Mouse (Mus musculus): ENCODE results near the gene Tbcc. TPM values are rescaled to one million over a fixed set of nuclear protein-coding genes. Genes with fewer than 3 reads are reported as not detected.

Gene Tbcc
- polyA plus RNA-seq, 1 experiment from 2014 or later: 40.2 TPM

GRCm38 (mm10) chr17:46881728-46882127, 8.8 kb upstream of the Tbcc start:
- H3K9ac ChIP-seq (ENCODE audit: low read depth, low read length): no peak overlapping the region
- no peak overlapping the region for H3K4me2 ChIP-seq (replicated peaks; ENCODE audit: low read depth)
- no peak overlapping the region for H3K27ac ChIP-seq (ENCODE audit: low read depth, low read length)
- no peak for ATAC-seq
- H3K4me3 ChIP-seq (ENCODE audit: low read depth, low read length): no peak overlapping the region
- H3K36me3 ChIP-seq (ENCODE audit: control insufficient read depth, insufficient read depth): no peaks in the 10 kb centered on the region
- H3K4me1 ChIP-seq (replicated peaks; ENCODE audit: control insufficient read depth, insufficient read depth, low read length): peaks cover 5% of the 10 kb centered on the region; the same call in 1 of the 2 replicates
- no peak for TF ChIP-seq CTCF (IDR thresholded peaks at IDR 0.05; ENCODE audit: low read depth)
- WGBS: 84% methylated on average over 6 of the region's 6 CpGs
- H3K9me3 ChIP-seq (ENCODE audit: control insufficient read depth): no peaks in the 10 kb centered on the region
- no peaks in the 10 kb centered on the region for H3K27me3 ChIP-seq (replicated peaks; ENCODE audit: control insufficient read depth, insufficient read depth, low read length)

GRCm38 (mm10) chr17:46883107-46883506, 7.4 kb upstream of the Tbcc start:
- H3K9me3 ChIP-seq (ENCODE audit: control insufficient read depth): no peaks in the 10 kb centered on the region

GRCm38 (mm10) chr17:46884766-46885165, 5.7 kb upstream of the Tbcc start:
- 94% methylated on average over 6 of the region's 6 CpGs for WGBS
- Histone ChIP-seq H3K36me3 (ENCODE audit: control insufficient read depth, insufficient read depth) (no peaks in the 10 kb centered on the region), H3K27me3 (replicated peaks; ENCODE audit: control insufficient read depth, insufficient read depth, low read length) (no peaks in the 10 kb centered on the region), H3K9ac (ENCODE audit: low read depth, low read length) (no peak overlapping the region), H3K4me2 (replicated peaks; ENCODE audit: low read depth) (no peak overlapping the region), H3K4me1 (replicated peaks; ENCODE audit: control insufficient read depth, insufficient read depth, low read length) (peaks cover 5% of the 10 kb centered on the region; the same call in 1 of the 2 replicates), H3K9me3 (ENCODE audit: control insufficient read depth) (no peaks in the 10 kb centered on the region), H3K4me3 (ENCODE audit: low read depth, low read length) (no peak overlapping the region), H3K27ac (ENCODE audit: low read depth, low read length) (no peak overlapping the region)
- TF ChIP-seq CTCF (IDR thresholded peaks at IDR 0.05; ENCODE audit: low read depth): no peak
- no peak for ATAC-seq

More at GRCm38 (mm10) chr17:46883107-46883506, 7.4 kb upstream of the Tbcc start:
- Histone ChIP-seq H3K27me3 (replicated peaks; ENCODE audit: control insufficient read depth, insufficient read depth, low read length) (no peaks in the 10 kb centered on the region), H3K4me2 (replicated peaks; ENCODE audit: low read depth) (no peak overlapping the region), H3K4me3 (ENCODE audit: low read depth, low read length) (no peak overlapping the region), H3K27ac (ENCODE audit: low read depth, low read length) (no peak overlapping the region), H3K4me1 (replicated peaks; ENCODE audit: control insufficient read depth, insufficient read depth, low read length) (peaks cover 5% of the 10 kb centered on the region; the same call in 1 of the 2 replicates), H3K9ac (ENCODE audit: low read depth, low read length) (no peak overlapping the region), H3K36me3 (ENCODE audit: control insufficient read depth, insufficient read depth) (no peaks in the 10 kb centered on the region)
- WGBS: 66% methylated on average over 9 of the region's 9 CpGs
- 0 out of 2 replicates have a peak, but pooled peaks have one; percentile 9 for ATAC-seq
- no peak for TF ChIP-seq CTCF (IDR thresholded peaks at IDR 0.05; ENCODE audit: low read depth)

- no peaks in the 10 kb centered on the region for H3K9me3 ChIP-seq (ENCODE audit: control insufficient read depth)
- no peaks in the 10 kb centered on the region for H3K27me3 ChIP-seq (replicated peaks; ENCODE audit: control insufficient read depth, insufficient read depth, low read length)
- H3K4me1 ChIP-seq (replicated peaks; ENCODE audit: control insufficient read depth, insufficient read depth, low read length): peaks cover 5% of the 10 kb centered on the region; the same call in 1 of the 2 replicates
- TF ChIP-seq CTCF (IDR thresholded peaks at IDR 0.05; ENCODE audit: low read depth): no peak
- ATAC-seq: no peak
- H3K9ac ChIP-seq (ENCODE audit: low read depth, low read length): peak overlapping the region; percentile 22; the same call in 1 of the 2 replicates
- no peak overlapping the region for H3K4me3 ChIP-seq (ENCODE audit: low read depth, low read length)
- peak overlapping the region; percentile 41 for H3K4me2 ChIP-seq (replicated peaks; ENCODE audit: low read depth)
- no peaks in the 10 kb centered on the region for H3K36me3 ChIP-seq (ENCODE audit: control insufficient read depth, insufficient read depth)
- WGBS: 59% methylated on average over 11 of the region's 11 CpGs
- no peak overlapping the region for H3K27ac ChIP-seq (ENCODE audit: low read depth, low read length)
Measured at GRCm38 (mm10) chr17:46885218-46885909, 5.1 kb upstream of the Tbcc start.

- no peak for ATAC-seq
- peak overlapping the region; percentile 41 for H3K4me2 ChIP-seq (replicated peaks; ENCODE audit: low read depth)
- H3K9me3 ChIP-seq (ENCODE audit: control insufficient read depth): no peaks in the 10 kb centered on the region
- WGBS: 30% methylated on average over 17 of the region's 17 CpGs
- peaks cover 5% of the 10 kb centered on the region; the same call in 1 of the 2 replicates for H3K4me1 ChIP-seq (replicated peaks; ENCODE audit: control insufficient read depth, insufficient read depth, low read length)
- H3K27ac ChIP-seq (ENCODE audit: low read depth, low read length): no peak overlapping the region
- no peak overlapping the region for H3K4me3 ChIP-seq (ENCODE audit: low read depth, low read length)
- TF ChIP-seq CTCF (IDR thresholded peaks at IDR 0.05; ENCODE audit: low read depth): no peak
- H3K27me3 ChIP-seq (replicated peaks; ENCODE audit: control insufficient read depth, insufficient read depth, low read length): no peaks in the 10 kb centered on the region
- H3K36me3 ChIP-seq (ENCODE audit: control insufficient read depth, insufficient read depth): no peaks in the 10 kb centered on the region
- H3K9ac ChIP-seq (ENCODE audit: low read depth, low read length): peak overlapping the region; percentile 22; the same call in 1 of the 2 replicates
Measured at GRCm38 (mm10) chr17:46885910-46886643, 4.4 kb upstream of the Tbcc start.

GRCm38 (mm10) chr17:46888511-46889212, 1.8 kb upstream of the Tbcc start:
- Histone ChIP-seq H3K9ac (ENCODE audit: low read depth, low read length) (peak overlapping the region; percentile 71; the same call in 1 of the 2 replicates), H3K4me1 (replicated peaks; ENCODE audit: control insufficient read depth, insufficient read depth, low read length) (peaks cover 21% of the 10 kb centered on the region), H3K36me3 (ENCODE audit: control insufficient read depth, insufficient read depth) (no peaks in the 10 kb centered on the region), H3K9me3 (ENCODE audit: control insufficient read depth) (no peaks in the 10 kb centered on the region), H3K4me3 (ENCODE audit: low read depth, low read length) (peak overlapping the region; percentile 84), H3K27me3 (replicated peaks; ENCODE audit: control insufficient read depth, insufficient read depth, low read length) (no peaks in the 10 kb centered on the region), H3K27ac (ENCODE audit: low read depth, low read length) (0 out of 2 replicates have a peak overlapping the region, but pooled peaks have one; percentile 92), H3K4me2 (replicated peaks; ENCODE audit: low read depth) (peak overlapping the region; percentile 98)
- TF ChIP-seq CTCF (IDR thresholded peaks at IDR 0.05; ENCODE audit: low read depth): peak; percentile 82
- ATAC-seq: no peak
- WGBS: 43% methylated on average over 16 of the region's 16 CpGs

Measured in intestine, postnatal 0 days (tissue).